Mouse (Mus musculus): ENCODE data around the gene Erbb3. TPM values are rescaled to one million over a fixed set of nuclear protein-coding genes. Genes with fewer than 3 reads are reported as not detected.
"Not testable (repeated sequence)": the region's sequence is repeated elsewhere in the genome, so short reads cannot be mapped to it uniquely, and the experiment has no call there.

The Erbb3 gene
- 7.6 and 8.1 TPM in 2 replicates for polyA plus RNA-seq (2014; fragmentation: Nextera tagmentation; extraction: Ambion mirVana)

- H3K27me3 ChIP-seq (ENCODE audit: control insufficient read depth, insufficient read depth, low read length): peaks cover 37% of the 10 kb centered on the region
- peak within 1 kb of the TSS; percentile 46; the same call in 1 of the 2 replicates for H3K9ac ChIP-seq (ENCODE audit: low read length)
- H3K9me3 ChIP-seq (ENCODE audit: control insufficient read depth, low read length): no peaks in the 10 kb centered on the region
- H3K4me3 ChIP-seq (ENCODE audit: low read depth, low read length): peak within 1 kb of the TSS; percentile 53
- peak; percentile 69 for DNase-seq (ENCODE audit: low spot score)
- H3K27ac ChIP-seq (replicated peaks; ENCODE audit: low read depth, low read length): no peak within 1 kb of the TSS
- H3K4me2 ChIP-seq (ENCODE audit: low read depth, severe bottlenecking): peak within 1 kb of the TSS; percentile 92
- peak; percentile 32; the same call in 1 of the 2 replicates for ATAC-seq (ENCODE audit: insufficient number of reproducible peaks, low FRiP score, low TSS enrichment, low read depth)
- under 1% methylated on average over 43 of the region's 43 CpGs for WGBS
- H3K36me3 ChIP-seq (ENCODE audit: control insufficient read depth, insufficient read depth, low read length): no peaks in the 10 kb centered on the region
- H3K4me1 ChIP-seq (ENCODE audit: control insufficient read depth, insufficient read depth, low read length): peaks cover 8% of the 10 kb centered on the region; the same call in 1 of the 2 replicates
Measured at GRCm38 (mm10) chr10:128589464-128590192, at the start of gene Erbb3. TSS of gene Erbb3 (minus strand) at chr10:128589652.

GRCm38 (mm10) chr10:128637011-128637410 lies 47.6 kb upstream of the Erbb3 start:
- no peaks in the 10 kb centered on the region for H3K4me1 ChIP-seq (ENCODE audit: control insufficient read depth, insufficient read depth, low read length)
- no peak for ATAC-seq (ENCODE audit: insufficient number of reproducible peaks, low FRiP score, low TSS enrichment, low read depth)
- no peaks in the 10 kb centered on the region for H3K9me3 ChIP-seq (ENCODE audit: control insufficient read depth, low read length)
- no peak overlapping the region for H3K9ac ChIP-seq (ENCODE audit: low read length)
- H3K36me3 ChIP-seq (ENCODE audit: control insufficient read depth, insufficient read depth, low read length): peaks cover 2% of the 10 kb centered on the region; the same call in 1 of the 2 replicates
- H3K4me2 ChIP-seq (ENCODE audit: low read depth, severe bottlenecking): no peak overlapping the region
- 34% methylated on average over 11 of the region's 11 CpGs for WGBS
- H3K27ac ChIP-seq (replicated peaks; ENCODE audit: low read depth, low read length): no peak overlapping the region
- no peak overlapping the region for H3K4me3 ChIP-seq (ENCODE audit: low read depth, low read length)
- DNase-seq (ENCODE audit: low spot score): no peak
- H3K27me3 ChIP-seq (ENCODE audit: control insufficient read depth, insufficient read depth, low read length): no peaks in the 10 kb centered on the region

GRCm38 (mm10) chr10:128636561-128636960 lies 47.1 kb upstream of the Erbb3 start:
- no peak overlapping the region for H3K9ac ChIP-seq (ENCODE audit: low read length)
- no peaks in the 10 kb centered on the region for H3K27me3 ChIP-seq (ENCODE audit: control insufficient read depth, insufficient read depth, low read length)
- peaks cover 2% of the 10 kb centered on the region; the same call in 1 of the 2 replicates for H3K36me3 ChIP-seq (ENCODE audit: control insufficient read depth, insufficient read depth, low read length)
- no peak overlapping the region for H3K27ac ChIP-seq (replicated peaks; ENCODE audit: low read depth, low read length)
- H3K4me3 ChIP-seq (ENCODE audit: low read depth, low read length): no peak overlapping the region
- ATAC-seq (ENCODE audit: insufficient number of reproducible peaks, low FRiP score, low TSS enrichment, low read depth): no peak
- DNase-seq (ENCODE audit: low spot score): no peak
- WGBS: 61% methylated on average over 6 of the region's 6 CpGs
- no peaks in the 10 kb centered on the region for H3K4me1 ChIP-seq (ENCODE audit: control insufficient read depth, insufficient read depth, low read length)
- no peaks in the 10 kb centered on the region for H3K9me3 ChIP-seq (ENCODE audit: control insufficient read depth, low read length)
- H3K4me2 ChIP-seq (ENCODE audit: low read depth, severe bottlenecking): no peak overlapping the region

GRCm38 (mm10) chr10:128635697-128636096 lies 46.2 kb upstream of the Erbb3 start:
- Histone ChIP-seq H3K27ac (replicated peaks; ENCODE audit: low read depth, low read length) (no peak overlapping the region), H3K27me3 (ENCODE audit: control insufficient read depth, insufficient read depth, low read length) (no peaks in the 10 kb centered on the region), H3K4me3 (ENCODE audit: low read depth, low read length) (no peak overlapping the region), H3K9ac (ENCODE audit: low read length) (no peak overlapping the region), H3K9me3 (ENCODE audit: control insufficient read depth, low read length) (no peaks in the 10 kb centered on the region), H3K36me3 (ENCODE audit: control insufficient read depth, insufficient read depth, low read length) (peaks cover 2% of the 10 kb centered on the region; the same call in 1 of the 2 replicates), H3K4me2 (ENCODE audit: low read depth, severe bottlenecking) (no peak overlapping the region), H3K4me1 (ENCODE audit: control insufficient read depth, insufficient read depth, low read length) (no peaks in the 10 kb centered on the region)
- WGBS: 94% methylated on average over 13 of the region's 13 CpGs
- no peak for ATAC-seq (ENCODE audit: insufficient number of reproducible peaks, low FRiP score, low TSS enrichment, low read depth)
- no peak for DNase-seq (ENCODE audit: low spot score)

DNA sequence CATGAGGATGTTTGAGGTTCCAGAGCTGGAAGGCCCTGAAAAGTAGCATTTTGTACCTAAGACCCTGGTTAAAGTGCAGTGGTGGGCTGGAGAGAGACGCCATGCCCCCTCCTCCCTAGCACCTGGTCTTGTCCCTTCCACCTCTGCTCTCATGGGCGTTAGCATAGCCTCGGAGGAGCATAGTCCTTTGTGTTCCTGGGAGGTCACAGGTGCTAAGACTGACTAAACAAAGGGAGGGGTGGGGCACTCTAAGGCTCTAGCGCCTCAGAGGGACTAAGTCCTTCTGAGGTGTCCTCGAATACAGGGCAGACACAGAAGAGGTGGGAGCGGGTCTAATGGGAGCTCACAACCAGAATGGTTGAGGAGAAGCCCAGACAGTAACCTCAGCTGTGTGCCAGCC lies 42.1 kb upstream of the Erbb3 start:
- no peak overlapping the region for H3K27ac ChIP-seq (replicated peaks; ENCODE audit: low read depth, low read length)

GRCm38 (mm10) chr10:128630306-128630705 lies 40.9 kb upstream of the Erbb3 start:
- H3K36me3 ChIP-seq (ENCODE audit: control insufficient read depth, insufficient read depth, low read length); DNase-seq (ENCODE audit: low spot score); ATAC-seq (ENCODE audit: insufficient number of reproducible peaks, low FRiP score, low TSS enrichment, low read depth); H3K9me3 ChIP-seq (ENCODE audit: control insufficient read depth, low read length); H3K27ac ChIP-seq (replicated peaks; ENCODE audit: low read depth, low read length); H3K4me1 ChIP-seq (ENCODE audit: control insufficient read depth, insufficient read depth, low read length); H3K27me3 ChIP-seq (ENCODE audit: control insufficient read depth, insufficient read depth, low read length); H3K4me3 ChIP-seq (ENCODE audit: low read depth, low read length); H3K4me2 ChIP-seq (ENCODE audit: low read depth, severe bottlenecking); H3K9ac ChIP-seq (ENCODE audit: low read length): not testable (repeated sequence)
- 82% methylated on average over 5 of the region's 5 CpGs for WGBS

More for the DNA sequence above, 42.1 kb upstream of the Erbb3 start:
- ATAC-seq (ENCODE audit: insufficient number of reproducible peaks, low FRiP score, low TSS enrichment, low read depth) (no peak), DNase-seq (ENCODE audit: low spot score) (no peak)
- 18% methylated on average over 6 of the region's 6 CpGs for WGBS
- no peak overlapping the region for H3K4me2 ChIP-seq (ENCODE audit: low read depth, severe bottlenecking)
- no peaks in the 10 kb centered on the region for H3K27me3 ChIP-seq (ENCODE audit: control insufficient read depth, insufficient read depth, low read length)
- H3K36me3 ChIP-seq (ENCODE audit: control insufficient read depth, insufficient read depth, low read length): peaks cover 2% of the 10 kb centered on the region; the same call in 1 of the 2 replicates
- H3K4me3 ChIP-seq (ENCODE audit: low read depth, low read length): no peak overlapping the region
- H3K4me1 ChIP-seq (ENCODE audit: control insufficient read depth, insufficient read depth, low read length): no peaks in the 10 kb centered on the region
- no peaks in the 10 kb centered on the region for H3K9me3 ChIP-seq (ENCODE audit: control insufficient read depth, low read length)
- H3K9ac ChIP-seq (ENCODE audit: low read length): no peak overlapping the region

DNA sequence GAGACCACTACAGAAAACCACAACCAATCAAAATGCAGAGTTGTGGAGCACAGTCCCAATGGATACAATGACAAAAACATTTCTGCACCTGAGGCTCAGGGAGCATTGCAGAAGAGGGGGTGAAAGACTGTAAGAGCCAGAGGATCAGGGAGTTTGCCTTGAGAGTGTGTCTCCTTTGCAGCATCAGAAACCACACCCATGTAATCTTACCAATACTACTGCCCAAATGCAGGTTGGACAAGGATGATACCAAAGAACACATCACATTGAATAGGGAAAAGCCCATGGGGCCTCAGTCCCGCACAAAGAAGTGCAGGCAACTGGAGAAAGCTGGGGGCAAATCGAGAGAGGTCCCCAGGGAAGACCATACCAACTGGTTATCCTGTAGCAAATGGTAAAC lies 40.3 kb upstream of the Erbb3 start:
- Histone ChIP-seq H3K4me3 (ENCODE audit: low read depth, low read length) (no peak overlapping the region), H3K4me1 (ENCODE audit: control insufficient read depth, insufficient read depth, low read length) (0 out of 2 replicates have a peak, but pooled peaks cover 2% of the 10 kb centered on the region), H3K36me3 (ENCODE audit: control insufficient read depth, insufficient read depth, low read length) (peaks cover 5% of the 10 kb centered on the region; the same call in 1 of the 2 replicates), H3K9me3 (ENCODE audit: control insufficient read depth, low read length) (no peaks in the 10 kb centered on the region), H3K27ac (replicated peaks; ENCODE audit: low read depth, low read length) (no peak overlapping the region), H3K27me3 (ENCODE audit: control insufficient read depth, insufficient read depth, low read length) (no peaks in the 10 kb centered on the region), H3K4me2 (ENCODE audit: low read depth, severe bottlenecking) (no peak overlapping the region), H3K9ac (ENCODE audit: low read length) (no peak overlapping the region)
- DNase-seq (ENCODE audit: low spot score) (no peak), ATAC-seq (ENCODE audit: insufficient number of reproducible peaks, low FRiP score, low TSS enrichment, low read depth) (no peak)
- 82% methylated on average over 2 of the region's 2 CpGs for WGBS

DNA sequence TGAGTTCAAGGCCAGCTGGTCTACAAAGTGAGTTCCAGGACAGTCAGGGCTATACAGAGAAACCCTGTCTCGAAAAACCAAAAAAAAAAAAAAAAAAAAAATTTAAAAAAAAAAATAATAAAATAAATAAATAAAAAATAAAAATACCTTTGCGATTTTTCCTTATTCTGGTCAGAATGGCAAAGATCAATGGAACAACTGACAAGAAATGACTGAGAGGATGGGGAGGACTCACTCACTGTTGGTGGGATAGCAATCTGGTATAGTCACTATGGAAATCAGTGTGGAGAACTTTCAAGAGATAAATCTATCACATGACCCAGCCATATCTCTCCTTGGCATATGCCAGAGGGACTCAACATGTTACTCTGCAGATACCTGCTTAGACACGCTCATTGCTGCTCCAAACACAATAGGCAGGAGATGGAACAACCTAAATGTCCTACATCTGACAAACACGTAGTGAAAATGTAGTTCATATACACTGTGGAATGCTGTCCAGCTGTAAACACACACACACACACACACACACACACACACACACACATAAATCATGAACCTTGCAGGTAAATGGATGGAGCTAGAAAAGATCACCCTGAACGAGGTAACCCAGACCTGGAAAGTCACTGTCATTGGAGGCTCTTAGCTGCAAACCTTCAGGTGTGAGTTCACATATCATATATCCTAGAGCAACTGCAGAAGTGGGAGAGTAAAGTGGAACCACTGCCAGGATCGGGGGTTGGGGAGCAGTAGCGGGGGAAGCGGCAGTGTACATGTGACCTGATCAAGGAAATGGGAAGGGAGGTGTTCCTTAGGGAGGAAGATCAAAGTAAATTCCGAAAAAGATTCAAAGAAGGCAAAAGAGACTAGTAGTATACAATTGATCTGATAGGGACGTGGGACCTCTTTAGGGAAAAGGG lies 38.2 kb upstream of the Erbb3 start:
- DNase-seq (ENCODE audit: low spot score): no peak
- 0 out of 2 replicates have a peak, but pooled peaks have one; percentile 3 for ATAC-seq (ENCODE audit: insufficient number of reproducible peaks, low FRiP score, low TSS enrichment, low read depth)
- Histone ChIP-seq H3K4me3 (ENCODE audit: low read depth, low read length) (no peak overlapping the region), H3K27ac (replicated peaks; ENCODE audit: low read depth, low read length) (no peak overlapping the region), H3K27me3 (ENCODE audit: control insufficient read depth, insufficient read depth, low read length) (no peaks in the 10 kb centered on the region), H3K4me1 (ENCODE audit: control insufficient read depth, insufficient read depth, low read length) (0 out of 2 replicates have a peak, but pooled peaks cover 2% of the 10 kb centered on the region), H3K9me3 (ENCODE audit: control insufficient read depth, low read length) (no peaks in the 10 kb centered on the region), H3K9ac (ENCODE audit: low read length) (no peak overlapping the region), H3K36me3 (ENCODE audit: control insufficient read depth, insufficient read depth, low read length) (peaks cover 18% of the 10 kb centered on the region), H3K4me2 (ENCODE audit: low read depth, severe bottlenecking) (no peak overlapping the region)
- WGBS: 82% methylated on average over 10 of the region's 10 CpGs
